8 mouse cellular contexts compared by ENCODE assay signal in genomic region chr4:130087293-130087692, GRCm38 (mm10). TPM values are rescaled to one million over a fixed set of nuclear protein-coding genes. Genes with fewer than 3 reads are reported as not detected.
A peak's percentile ranks its signal among the peaks of the same experiment; 100 is the strongest.
DNase-seq lines count a peak whose midpoint lies in the region; ATAC-seq and TF ChIP-seq lines count a peak whose summit lies in the region.

No protein-coding gene starts in this region.

- H3K36me3 ChIP-seq in hindbrain, postnatal 0 days (ENCODE audit: insufficient read depth, low read length): no peaks in the 10 kb centered on the region

- no peak overlapping the region for H3K4me2 ChIP-seq in hindbrain, postnatal 0 days (ENCODE audit: low read depth, low read length)

- POLR2A ChIA-PET in Patski (lab: Charles Lee): no interaction called here

- no peak for DNase-seq in Patski (ENCODE audit: low read depth, low spot score)
- DNase-seq in cerebellum, adult 9-11 months: peak; percentile 89
- DNase-seq in frontal cortex, postnatal 25 days (ENCODE audit: low spot score in 2 of 2): peak; percentile 97 to 99
- DNase-seq in hindbrain, postnatal 0 days (ENCODE audit: low spot score): peak; percentile 91
- DNase-seq in left cerebral cortex, adult 18-20 months (ENCODE audit: low spot score in 2 of 2): peak; percentile 94 to 99
- peak; percentile 97 for DNase-seq in right cerebral cortex, adult 2 months (ENCODE audit: low spot score in 2 of 2)
- peak; percentile 85 for DNase-seq in urinary bladder, postnatal 10 days (ENCODE audit: low spot score)

- H3K9ac ChIP-seq in hindbrain, postnatal 0 days (replicated peaks; ENCODE audit: low read length): no peak overlapping the region

- CTCF ChIA-PET in Patski (lab: Charles Lee): interaction anchor here (0.6 to 5.2 kb wide), 8 partner anchors 15 to 268 kb away, joined by 3 to 29 read pairs (median 6); partner anchors contain the start of gene Pef1

- in situ Hi-C loops in Patski (cut with MboI; ENCODE audit: low pct_unique_long_range_greater_than_20kb): no loop called here

- H3K9me3 ChIP-seq in hindbrain, postnatal 0 days (ENCODE audit: low read length): no peaks in the 10 kb centered on the region

- peak; percentile 25 for ATAC-seq in Patski
- peak; percentile 66 for ATAC-seq in hindbrain, postnatal 0 days
- peak; percentile 95 for ATAC-seq in megakaryocyte progenitor cell, adult 5-6 weeks (replicated peaks; ENCODE audit: poor library complexity)

- H3K4me3 ChIP-seq in hindbrain, postnatal 0 days (ENCODE audit: low read length): no peak overlapping the region

- WGBS in hindbrain, postnatal 0 days: 13% methylated on average over 7 of the region's 7 CpGs

- peaks cover 6% of the 10 kb centered on the region for H3K4me1 ChIP-seq in hindbrain, postnatal 0 days (ENCODE audit: insufficient read depth, low read length)

- no peak overlapping the region for H3K27ac ChIP-seq in hindbrain, postnatal 0 days

- no peak for TF ChIP-seq CTCF in Patski (IDR thresholded peaks at IDR 0.05)
- peak; percentile 100 for TF ChIP-seq CTCF in hindbrain, postnatal 0 days (IDR thresholded peaks at IDR 0.05; ENCODE audit: low read depth)

- no peaks in the 10 kb centered on the region for H3K27me3 ChIP-seq in Patski
- H3K27me3 ChIP-seq in hindbrain, postnatal 0 days (ENCODE audit: insufficient read depth, low read length): no peaks in the 10 kb centered on the region; the same call in 1 of the 2 replicates

RNA-seq across cellular contexts. Expression of gene Pef1, which starts 15.1 kb away (rescaled TPM):
- polyA plus RNA-seq in Patski (2021): 63.2 TPM
- total RNA-seq in hindbrain, postnatal 0 days (2014; rRNA removed): 82.6 and 93.4 TPM in 2 replicates
- 59.8 and 62.0 TPM in 2 replicates for polyA plus RNA-seq in hindbrain, postnatal 0 days (2015; fragmentation: Nextera tagmentation; extraction: Ambion mirVana)
- total RNA-seq in left cerebral cortex, adult 18-20 months (2021): 10 to 100 TPM; 79.7 to 82.3 TPM
- total RNA-seq in megakaryocyte progenitor cell, adult 5-6 weeks (2015): 39.4 and 51.8 TPM in 2 replicates
- total RNA-seq in megakaryocyte progenitor cell, adult 5-6 weeks (2017): 11.8 and 15.5 TPM in 2 replicates

RNA-seq across cellular contexts. Expression of gene Col16a1, which starts 39.7 kb away (rescaled TPM):
- 0.67 TPM for polyA plus RNA-seq in Patski (2021)
- total RNA-seq in hindbrain, postnatal 0 days (2014; rRNA removed): 19.9 and 21.5 TPM in 2 replicates
- 13.1 and 13.8 TPM in 2 replicates for polyA plus RNA-seq in hindbrain, postnatal 0 days (2015; fragmentation: Nextera tagmentation; extraction: Ambion mirVana)
- total RNA-seq in left cerebral cortex, adult 18-20 months (2021): 10 to 100 TPM; 14.6 to 15.8 TPM
- total RNA-seq in megakaryocyte progenitor cell, adult 5-6 weeks (2015): 0.24 and 1.1 TPM in 2 replicates
- total RNA-seq in megakaryocyte progenitor cell, adult 5-6 weeks (2017): 0.17 and 0.84 TPM in 2 replicates

RNA-seq across cellular contexts. Expression of gene Hcrtr1, which starts 51.9 kb away (rescaled TPM):
- polyA plus RNA-seq in Patski (2021): 0.23 TPM
- total RNA-seq in hindbrain, postnatal 0 days (2014; rRNA removed): 16.9 and 24.2 TPM in 2 replicates
- 11.3 and 12.1 TPM in 2 replicates for polyA plus RNA-seq in hindbrain, postnatal 0 days (2015; fragmentation: Nextera tagmentation; extraction: Ambion mirVana)
- 1 to 10 TPM; 1.6 to 2.4 TPM for total RNA-seq in left cerebral cortex, adult 18-20 months (2021)
- total RNA-seq in megakaryocyte progenitor cell, adult 5-6 weeks (2015): not detected in 2 replicates
- not detected in 2 replicates for total RNA-seq in megakaryocyte progenitor cell, adult 5-6 weeks (2017)

Comparison
In these comparisons a context has a peak if more than half of its experiments do, and no peak if none do; other contexts are left out.
1. ATAC-seq: peak in every context shown above with its lines; median percentile 95 in megakaryocyte progenitor cell, adult 5-6 weeks; 66 in hindbrain, postnatal 0 days; 25 in Patski.
2. RNA of gene Col16a1, which starts 39.7 kb away (total RNA-seq): 19.9 to 21.5 TPM in hindbrain, postnatal 0 days and 14.6 to 15.8 TPM in left cerebral cortex, adult 18-20 months; 0.17 to 1.1 TPM in megakaryocyte progenitor cell, adult 5-6 weeks; every median in the first group is over 4 times any median in the second.